7 mouse cellular contexts compared by ENCODE assay signal in genomic region chr17:56133457-56134363, GRCm38 (mm10). TPM values are rescaled to one million over a fixed set of nuclear protein-coding genes. Genes with fewer than 3 reads are reported as not detected.
DNase-seq lines count a peak whose midpoint lies in the region; ATAC-seq and TF ChIP-seq lines count a peak whose summit lies in the region.

No protein-coding gene starts in this region.

- peak; percentile 68 to 76 for DNase-seq in adrenal gland, postnatal 36 days
- peak; percentile 100 for DNase-seq in heart, adult 11 months
- DNase-seq in liver, postnatal 0 days: peak; percentile 73
- DNase-seq in layer of hippocampus, adult 9-10 months (ENCODE audit: low spot score): no peak

- 16% methylated on average over 20 of the region's 21 CpGs for WGBS in intestine, embryonic 16.5 days
- WGBS in liver, postnatal 0 days (ENCODE audit: insufficient replicate concordance): 5% methylated on average over 19 of the region's 21 CpGs
- 23% methylated on average over 18 of the region's 21 CpGs for WGBS in neural tube, embryonic 13.5 days

- no peaks in the 10 kb centered on the region for H3K4me1 ChIP-seq in ES-Bruce4 (ENCODE audit: control insufficient read depth, insufficient read depth, low read length)
- H3K4me1 ChIP-seq in intestine, embryonic 16.5 days (ENCODE audit: control insufficient read depth, insufficient read depth, low read length): peaks cover 16% of the 10 kb centered on the region
- peaks cover 26% of the 10 kb centered on the region for H3K4me1 ChIP-seq in liver, postnatal 0 days (ENCODE audit: insufficient read depth)
- H3K4me1 ChIP-seq in neural tube, embryonic 13.5 days (replicated peaks): peaks cover 47% of the 10 kb centered on the region

- no peak overlapping the region for H3K27ac ChIP-seq in ES-Bruce4 (ENCODE audit: insufficient read depth, low read length)
- peak overlapping the region; percentile 94 for H3K27ac ChIP-seq in intestine, embryonic 16.5 days (ENCODE audit: low read length)
- peak overlapping the region; percentile 89 for H3K27ac ChIP-seq in liver, postnatal 0 days (ENCODE audit: low read depth)
- no peak overlapping the region; the same call in 1 of the 2 replicates for H3K27ac ChIP-seq in neural tube, embryonic 13.5 days (replicated peaks)

- H3K4me3 ChIP-seq in ES-Bruce4 (ENCODE audit: low read depth, low read length): 0 out of 2 replicates have a peak overlapping the region, but pooled peaks have one; percentile 32
- H3K4me3 ChIP-seq in intestine, embryonic 16.5 days (ENCODE audit: low read length): peak overlapping the region; percentile 48
- peak overlapping the region; percentile 51 for H3K4me3 ChIP-seq in liver, postnatal 0 days (ENCODE audit: low read depth, low read length)
- H3K4me3 ChIP-seq in neural tube, embryonic 13.5 days: peak overlapping the region; percentile 24; the same call in 1 of the 2 replicates

- no peak overlapping the region for H3K9ac ChIP-seq in ES-Bruce4 (ENCODE audit: low read depth, poor library complexity, severe bottlenecking)
- peak overlapping the region; percentile 66 for H3K9ac ChIP-seq in intestine, embryonic 16.5 days (ENCODE audit: low read depth, low read length)
- peak overlapping the region; percentile 46 for H3K9ac ChIP-seq in liver, postnatal 0 days (replicated peaks)
- H3K9ac ChIP-seq in neural tube, embryonic 13.5 days: peak overlapping the region; percentile 13

- H3K36me3 ChIP-seq in ES-Bruce4 (ENCODE audit: control insufficient read depth, insufficient read depth, low read length, poor library complexity, severe bottlenecking): no peaks in the 10 kb centered on the region
- H3K36me3 ChIP-seq in intestine, embryonic 16.5 days (ENCODE audit: control insufficient read depth, insufficient read depth, low read length): no peaks in the 10 kb centered on the region
- H3K36me3 ChIP-seq in liver, postnatal 0 days (replicated peaks; ENCODE audit: insufficient read depth, low read length): peaks cover 19% of the 10 kb centered on the region
- H3K36me3 ChIP-seq in neural tube, embryonic 13.5 days: peaks cover 30% of the 10 kb centered on the region

- peak; percentile 93 for ATAC-seq in intestine, embryonic 16.5 days
- peak; percentile 81 for ATAC-seq in liver, postnatal 0 days
- no peak for ATAC-seq in neural tube, embryonic 13.5 days (ENCODE audit: low read depth)

- no peaks in the 10 kb centered on the region for H3K27me3 ChIP-seq in ES-Bruce4 (ENCODE audit: control insufficient read depth, insufficient read depth, low read length, poor library complexity, severe bottlenecking)
- H3K27me3 ChIP-seq in intestine, embryonic 16.5 days (replicated peaks; ENCODE audit: control insufficient read depth, insufficient read depth, low read length): peaks cover 7% of the 10 kb centered on the region; the same call in 1 of the 2 replicates
- H3K27me3 ChIP-seq in liver, postnatal 0 days (ENCODE audit: insufficient read depth, low read length): 0 out of 2 replicates have a peak, but pooled peaks cover 6% of the 10 kb centered on the region
- peaks cover 8% of the 10 kb centered on the region for H3K27me3 ChIP-seq in neural tube, embryonic 13.5 days

- H3K9me3 ChIP-seq in ES-Bruce4 (replicated peaks; ENCODE audit: control insufficient read depth, insufficient read depth, low read length, poor library complexity, severe bottlenecking): no peaks in the 10 kb centered on the region
- no peaks in the 10 kb centered on the region for H3K9me3 ChIP-seq in intestine, embryonic 16.5 days (ENCODE audit: control insufficient read depth, low read length)
- no peaks in the 10 kb centered on the region; the same call in 1 of the 2 replicates for H3K9me3 ChIP-seq in liver, postnatal 0 days (ENCODE audit: low read length)
- no peaks in the 10 kb centered on the region for H3K9me3 ChIP-seq in neural tube, embryonic 13.5 days

- TF ChIP-seq CTCF in ES-Bruce4 (IDR thresholded peaks at IDR 0.05; ENCODE audit: low read depth, low read length): no peak
- no peak for TF ChIP-seq CTCF in liver, postnatal 0 days (IDR thresholded peaks at IDR 0.05; ENCODE audit: low read depth)

- H3K4me2 ChIP-seq in intestine, embryonic 16.5 days (ENCODE audit: low read depth, low read length): peak overlapping the region; percentile 90
- H3K4me2 ChIP-seq in liver, postnatal 0 days (ENCODE audit: low read depth, low read length): peak overlapping the region; percentile 85
- peak overlapping the region; percentile 50 for H3K4me2 ChIP-seq in neural tube, embryonic 13.5 days

- no peak for TF ChIP-seq EP300 in ES-Bruce4 (IDR thresholded peaks at IDR 0.05; ENCODE audit: insufficient read depth, low read depth, low read length)
- TF ChIP-seq EP300 in liver, postnatal 0 days (IDR thresholded peaks at IDR 0.05; ENCODE audit: low read depth): peak; percentile 79

- no peak for TF ChIP-seq POLR2A in ES-Bruce4 (IDR thresholded peaks at IDR 0.05; ENCODE audit: insufficient read depth, low read length)

RNA-seq across cellular contexts. Expression of gene Sema6b, which starts 6.4 kb away (rescaled TPM):
- 2.1 and 2.5 TPM in 2 replicates for polyA plus RNA-seq in ES-Bruce4 (2011; ENCODE audit: insufficient read depth, insufficient read length, low read depth, missing spikeins)
- total RNA-seq in adrenal gland, postnatal 36 days (2021): 10 to 100 TPM in 1 of 2 experiments, 1 to 10 TPM in 1; 6.4 to 10.0 TPM
- polyA plus RNA-seq in intestine, embryonic 16.5 days (2015; fragmentation: Nextera tagmentation; extraction: Ambion mirVana): 0.81 and 0.99 TPM in 2 replicates
- polyA plus RNA-seq in liver, postnatal 0 days (2015; fragmentation: Nextera tagmentation; extraction: Ambion mirVana): 0.56 and 0.62 TPM in 2 replicates
- polyA plus RNA-seq in neural tube, embryonic 13.5 days (2015; fragmentation: Nextera tagmentation; extraction: Ambion mirVana): 10.9 and 11.1 TPM in 2 replicates

RNA-seq across cellular contexts. Expression of gene Lrg1, which starts 11.9 kb away (rescaled TPM):
- not detected in 2 replicates for polyA plus RNA-seq in ES-Bruce4 (2011; ENCODE audit: insufficient read depth, insufficient read length, low read depth, missing spikeins)
- 10 to 100 TPM; 15.5 to 31.3 TPM for total RNA-seq in adrenal gland, postnatal 36 days (2021)
- 0.47 and 0.57 TPM in 2 replicates for polyA plus RNA-seq in intestine, embryonic 16.5 days (2015; fragmentation: Nextera tagmentation; extraction: Ambion mirVana)
- 256 and 269 TPM in 2 replicates for polyA plus RNA-seq in liver, postnatal 0 days (2015; fragmentation: Nextera tagmentation; extraction: Ambion mirVana)
- 0.22 TPM in 1 of 2 replicates, not detected in the other for polyA plus RNA-seq in neural tube, embryonic 13.5 days (2015; fragmentation: Nextera tagmentation; extraction: Ambion mirVana)

RNA-seq across cellular contexts. Expression of gene Plin5, which starts 16.3 kb away (rescaled TPM):
- 0.90 and 1.0 TPM in 2 replicates for polyA plus RNA-seq in ES-Bruce4 (2011; ENCODE audit: insufficient read depth, insufficient read length, low read depth, missing spikeins)
- 10 to 100 TPM; 36.7 to 62.1 TPM for total RNA-seq in adrenal gland, postnatal 36 days (2021)
- polyA plus RNA-seq in intestine, embryonic 16.5 days (2015; fragmentation: Nextera tagmentation; extraction: Ambion mirVana): 0.48 and 0.57 TPM in 2 replicates
- 57.3 and 58.4 TPM in 2 replicates for polyA plus RNA-seq in liver, postnatal 0 days (2015; fragmentation: Nextera tagmentation; extraction: Ambion mirVana)
- polyA plus RNA-seq in neural tube, embryonic 13.5 days (2015; fragmentation: Nextera tagmentation; extraction: Ambion mirVana): 0.83 and 0.93 TPM in 2 replicates

RNA-seq across cellular contexts. Expression of gene Plin4, which starts 24.1 kb away (rescaled TPM):
- polyA plus RNA-seq in ES-Bruce4 (2011; ENCODE audit: insufficient read depth, insufficient read length, low read depth, missing spikeins): 0.21 and 0.35 TPM in 2 replicates
- 10 to 100 TPM; 75.1 to 86.5 TPM for total RNA-seq in adrenal gland, postnatal 36 days (2021)
- 0.11 and 0.23 TPM in 2 replicates for polyA plus RNA-seq in intestine, embryonic 16.5 days (2015; fragmentation: Nextera tagmentation; extraction: Ambion mirVana)
- polyA plus RNA-seq in liver, postnatal 0 days (2015; fragmentation: Nextera tagmentation; extraction: Ambion mirVana): 0.12 and 0.24 TPM in 2 replicates
- 0.03 and 0.11 TPM in 2 replicates for polyA plus RNA-seq in neural tube, embryonic 13.5 days (2015; fragmentation: Nextera tagmentation; extraction: Ambion mirVana)

RNA-seq across cellular contexts. Expression of gene Tnfaip8l1, which starts 28.6 kb away (rescaled TPM):
- 1.8 and 2.5 TPM in 2 replicates for polyA plus RNA-seq in ES-Bruce4 (2011; ENCODE audit: insufficient read depth, insufficient read length, low read depth, missing spikeins)
- total RNA-seq in adrenal gland, postnatal 36 days (2021): 1 to 10 TPM; 3.9 to 4.0 TPM
- polyA plus RNA-seq in intestine, embryonic 16.5 days (2015; fragmentation: Nextera tagmentation; extraction: Ambion mirVana): 10.6 and 12.7 TPM in 2 replicates
- polyA plus RNA-seq in liver, postnatal 0 days (2015; fragmentation: Nextera tagmentation; extraction: Ambion mirVana): 2.8 and 3.3 TPM in 2 replicates
- polyA plus RNA-seq in neural tube, embryonic 13.5 days (2015; fragmentation: Nextera tagmentation; extraction: Ambion mirVana): 8.5 and 9.1 TPM in 2 replicates

Comparison
In these comparisons a context has a peak if more than half of its experiments do, and no peak if none do; other contexts are left out.
1. H3K27ac ChIP-seq: peak in intestine, embryonic 16.5 days (single experiment) and liver, postnatal 0 days (single experiment); none in ES-Bruce4 (single experiment) and neural tube, embryonic 13.5 days (single experiment).
2. RNA of gene Lrg1, which starts 11.9 kb away (polyA plus RNA-seq): 256 to 269 TPM in liver, postnatal 0 days; 0.47 to 0.57 TPM in intestine, embryonic 16.5 days, 0.22 TPM in neural tube, embryonic 13.5 days and not detected in ES-Bruce4; every median in the first group is over 100 times any median in the second.
3. RNA of gene Plin5, which starts 16.3 kb away (polyA plus RNA-seq): 57.3 to 58.4 TPM in liver, postnatal 0 days; 0.90 to 1.0 TPM in ES-Bruce4, 0.83 to 0.93 TPM in neural tube, embryonic 13.5 days and 0.48 to 0.57 TPM in intestine, embryonic 16.5 days; every median in the first group is over 10 times any median in the second.
4. Peak in every context shown above with its lines, with median percentiles within 50 percentile points of each other: H3K4me3 ChIP-seq and H3K4me2 ChIP-seq.